Mouse (Mus musculus): ENCODE measurements around the gene Iqce.

- no peak for TF ChIP-seq CTCF (IDR thresholded peaks at IDR 0.05; ENCODE audit: insufficient read depth, low read depth, low read length)
- TF ChIP-seq POLR2A (IDR thresholded peaks at IDR 0.05; ENCODE audit: insufficient read depth, low read depth, low read length) = no peak
Observed at GRCm38 (mm10) chr5:140735297-140735696, 33.1 kb upstream of the Iqce start.
